Mouse (Mus musculus): Measurements from ENCODE around the gene Slc7a12. TPM values are rescaled to one million over a fixed set of nuclear protein-coding genes. Genes with fewer than 3 reads are reported as not detected.

The Slc7a12 gene
- not detected for polyA plus RNA-seq (2017; shearing (Covaris generic))

GRCm38 (mm10) chr3:14480397-14480796, at the start of gene Slc7a12:
Gene Slc7a12, plus strand, starts transcription at chr3:14480697.
- no peak for ATAC-seq

DNA sequence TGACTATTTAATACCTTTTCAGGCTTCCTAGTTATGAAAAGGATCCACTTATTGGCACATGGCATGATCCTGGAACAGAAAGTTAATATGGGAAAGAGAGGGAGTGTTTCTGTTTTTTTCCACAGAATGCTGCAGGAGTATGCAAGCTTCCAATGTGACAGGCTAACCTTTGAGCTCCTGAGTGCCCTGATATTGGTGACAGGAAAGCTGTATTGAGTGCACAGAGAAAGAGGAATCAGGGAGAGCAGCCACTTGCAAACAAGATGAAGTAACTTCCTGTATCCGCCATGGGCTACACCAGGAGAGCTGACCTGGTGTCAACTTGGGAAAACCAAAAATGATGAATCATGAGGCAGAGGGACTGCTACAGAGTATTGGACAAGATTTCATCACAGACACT, 48.1 kb upstream of the Slc7a12 start:
- ATAC-seq = no peak

GRCm38 (mm10) chr3:14446015-14446414, 34.5 kb upstream of the Slc7a12 start:
- ATAC-seq = no peak

DNA sequence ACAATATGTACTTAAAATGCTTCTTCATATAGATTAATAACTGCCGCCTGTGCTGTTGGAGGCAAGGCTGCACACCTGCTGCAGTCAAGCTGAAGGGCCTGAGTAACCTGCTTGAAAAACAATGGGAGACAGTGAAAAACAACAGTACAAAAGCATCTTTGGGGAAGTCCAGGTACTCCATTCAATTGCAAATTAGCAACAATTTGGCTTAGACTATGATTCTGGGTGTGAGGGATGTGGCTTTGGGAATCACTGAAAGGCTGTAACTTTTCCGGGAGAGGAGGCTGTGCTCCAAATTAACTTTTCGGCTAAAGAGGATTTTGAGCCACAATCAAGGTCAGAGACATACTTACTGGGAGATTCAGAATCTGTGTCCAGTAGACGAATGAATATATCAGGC, 33.8 kb upstream of the Slc7a12 start:
- no peak for ATAC-seq

Other genes starting within 250 kb of the Slc7a12 start
- 100 to 1,000 TPM; 228 to 232 TPM for gene 1810022K09Rik, start 130.6 kb downstream of the Slc7a12 start, polyA plus RNA-seq (2017; shearing (Covaris generic))
- under 1 TPM; 0.24 to 0.27 TPM for gene Car13, start 161.0 kb downstream of the Slc7a12 start, polyA plus RNA-seq (2017; shearing (Covaris generic))

Data from activated CD4-positive, CD25-positive, alpha-beta regulatory T cell, adult 4 months (primary cell).